Mouse (Mus musculus) heart, embryonic 16.5 days (tissue): ENCODE measurements around the gene Cct8. TPM values are rescaled to one million over a fixed set of nuclear protein-coding genes. Genes with fewer than 3 reads are reported as not detected.

Experiments used
- ATAC-seq: fragments of 200-750 bp; cut with Nextera tagmentation; replicated peaks from 2 replicates; pipeline ENCODE4 v1.8.0; 2017; ENCODE audit warnings: moderate number of reproducible peaks; ENCODE audit not compliant: insufficient read depth, low FRiP score; ENCODE audit errors: extremely low read depth
- H3K27ac ChIP-seq: fragments of 300-500 bp; sonication (generic); 2 replicates; pipeline ENCODE4 v1.5.1; 2014; ENCODE audit warnings: mild to moderate bottlenecking, low read length, control low read depth, moderate library complexity
- H3K27me3 ChIP-seq: fragments of 300-500 bp; sonication (generic); 2 replicates; pipeline ENCODE4 v1.6.1; 2014; ENCODE audit warnings: low read length, mixed read lengths; ENCODE audit not compliant: control insufficient read depth, insufficient read depth
- H3K36me3 ChIP-seq: fragments of 300-500 bp; sonication (generic); 2 replicates; pipeline ENCODE4 v1.6.1; 2014; ENCODE audit not compliant: control insufficient read depth, insufficient read depth
- H3K4me1 ChIP-seq: fragments of 300-500 bp; sonication (generic); 2 replicates; pipeline ENCODE4 v1.6.1; 2014; ENCODE audit warnings: low read length, mixed read lengths; ENCODE audit not compliant: control insufficient read depth, insufficient read depth
- H3K4me2 ChIP-seq: fragments of 300-500 bp; sonication (generic); 2 replicates; pipeline ENCODE4 v1.6.1; 2014; ENCODE audit warnings: low read depth, mild to moderate bottlenecking, control low read depth, low read length
- H3K4me3 ChIP-seq: fragments of 300-500 bp; sonication (generic); 2 replicates; pipeline ENCODE4 v1.5.1; 2014; ENCODE audit warnings: mild to moderate bottlenecking, control low read depth, low read length
- H3K9ac ChIP-seq: fragments of 300-500 bp; sonication (generic); 2 replicates; pipeline ENCODE4 v1.6.1; 2014; ENCODE audit warnings: low read length, control low read depth
- H3K9me3 ChIP-seq: fragments of 300-500 bp; sonication (generic); replicated peaks from 2 replicates; pipeline ENCODE4 v1.6.1; 2016; ENCODE audit warnings: low read length; ENCODE audit not compliant: control insufficient read depth
- WGBS: fragments of 180-500 bp; shearing (Covaris S2); extraction: QIAGEN DNeasy Blood & Tissue Kit; methylation state at CpG from one replicate; pipeline ENCODE4 v1.1.7; 2014; 5-methylcytosine and 5-hydroxymethylcytosine counted together
- polyA plus RNA-seq: library from polyadenylated mRNA; unstranded; fragments of >200 nt; fragmentation: Nextera tagmentation; extraction: Ambion mirVana; gene quantifications from 2 replicates; pipeline ENCODE4 v1.2.1, GENCODE M21; 2015

The Cct8 gene
- 296 and 348 TPM in 2 replicates for polyA plus RNA-seq

DNA sequence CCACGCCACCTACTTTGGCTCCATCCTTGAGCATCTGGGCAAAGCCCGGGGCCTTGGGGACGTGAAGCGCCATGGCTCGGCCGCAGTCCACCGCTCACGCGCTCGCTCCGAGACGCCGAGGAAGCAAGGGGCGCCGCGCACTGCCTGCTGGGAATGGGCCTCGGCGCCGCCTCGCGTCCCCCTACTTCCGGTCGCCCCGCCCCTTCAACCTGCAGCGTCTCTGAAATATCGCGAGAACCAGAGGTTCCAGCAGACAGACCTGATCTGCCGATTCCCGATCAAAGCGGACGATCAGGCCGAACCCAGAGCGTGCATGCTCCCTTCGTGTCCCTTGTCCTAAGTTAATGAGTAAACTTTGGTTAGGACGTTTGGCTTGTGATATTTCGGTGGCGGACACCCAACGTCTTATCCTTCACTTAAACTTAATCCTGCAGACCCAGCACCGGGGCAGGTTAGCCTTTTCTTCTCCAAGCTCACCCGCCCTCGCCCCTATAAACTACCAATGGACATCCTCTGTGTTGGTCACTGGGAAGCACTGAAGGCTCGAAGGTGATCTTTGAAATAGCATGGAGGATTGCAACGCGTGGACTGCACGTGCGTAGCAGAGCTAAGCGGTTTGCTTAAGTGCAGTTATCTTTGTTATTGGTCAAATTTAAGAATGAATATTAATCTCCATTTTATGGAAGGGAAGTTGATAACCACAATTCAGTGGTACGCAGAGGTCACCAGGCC lies at the start of gene Cct8:
Gene Cct8, minus strand, starts transcription at position 158 of the 732 bp plus-strand sequence.
- Histone ChIP-seq H3K9me3 (no peaks in the 10 kb centered on the region), H3K27me3 (no peaks in the 10 kb centered on the region)

DNA sequence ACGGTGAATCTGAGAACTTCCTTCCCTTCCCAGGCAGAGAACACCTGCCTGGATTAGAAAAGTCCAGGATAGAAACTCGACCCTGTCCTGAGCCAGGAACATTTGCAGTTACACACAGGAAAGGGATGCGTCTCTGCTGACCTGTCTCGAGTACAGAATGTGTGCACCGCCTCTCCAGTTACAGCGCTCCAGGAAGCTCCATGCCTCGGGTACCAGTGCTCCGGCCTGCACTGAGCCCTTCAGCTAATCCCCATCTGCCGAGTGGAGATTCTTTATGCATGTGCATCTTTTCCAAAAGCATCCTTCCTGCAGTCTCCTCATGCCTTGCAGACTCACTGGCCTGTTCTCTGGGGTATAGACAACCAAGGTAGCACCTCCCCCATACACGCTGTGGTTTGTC lies 33.1 kb upstream of the Cct8 start:
- Histone ChIP-seq H3K36me3 (no peaks in the 10 kb centered on the region), H3K9ac (no peak overlapping the region), H3K27ac (no peak overlapping the region), H3K27me3 (no peaks in the 10 kb centered on the region), H3K9me3 (no peaks in the 10 kb centered on the region), H3K4me2 (no peak overlapping the region), H3K4me1 (peaks cover 2% of the 10 kb centered on the region), H3K4me3 (no peak overlapping the region)
- 66% methylated on average over 10 of the region's 10 CpGs for WGBS
- ATAC-seq, result no peak

More for the DNA sequence above, at the start of gene Cct8:
- WGBS, result under 1% methylated on average over 48 of the region's 48 CpGs
- H3K27ac ChIP-seq, result peak within 1 kb of the TSS; percentile 91
- H3K36me3 ChIP-seq, result peaks cover 26% of the 10 kb centered on the region
- H3K4me1 ChIP-seq, result peaks cover 13% of the 10 kb centered on the region
- peak within 1 kb of the TSS; percentile 99 for H3K9ac ChIP-seq
- H3K4me3 ChIP-seq, result peak within 1 kb of the TSS; percentile 100
- H3K4me2 ChIP-seq, result peak within 1 kb of the TSS; percentile 93
- ATAC-seq, result peak; percentile 94

DNA sequence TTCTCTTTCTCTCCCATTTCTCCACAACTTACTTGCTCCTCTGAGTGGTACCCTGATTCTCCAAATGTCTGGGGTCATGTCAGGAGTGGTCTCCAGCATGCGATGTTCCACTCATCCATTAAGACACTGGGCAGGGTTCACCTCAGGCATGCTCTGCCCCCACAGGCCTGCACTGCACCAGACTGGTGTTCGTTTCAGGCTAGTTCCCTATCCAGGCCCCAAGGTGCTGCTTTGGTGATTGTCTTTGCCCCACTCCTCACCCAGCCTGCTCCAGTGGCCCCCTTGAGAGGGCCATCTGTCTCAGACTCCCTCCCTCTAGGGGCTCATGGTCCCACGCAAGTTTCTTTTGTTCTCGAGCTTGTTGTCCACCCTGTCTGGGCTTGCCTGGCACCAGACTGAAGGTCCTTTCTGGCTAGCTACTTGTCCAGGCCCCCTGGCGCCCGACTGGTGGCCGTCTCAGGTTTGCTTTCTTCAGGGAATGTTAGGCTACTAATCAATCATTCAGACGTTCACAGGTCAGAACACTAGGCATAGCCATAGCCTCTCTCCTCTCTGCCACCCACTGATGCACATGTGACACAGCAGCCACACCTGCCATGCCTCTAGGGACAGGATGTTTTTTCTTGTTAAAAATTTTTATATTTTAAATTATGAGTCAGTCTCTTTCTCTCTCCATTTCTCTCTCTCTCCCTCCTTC lies 32.0 kb upstream of the Cct8 start:
- Histone ChIP-seq H3K36me3 (no peaks in the 10 kb centered on the region), H3K9ac (no peak overlapping the region), H3K9me3 (no peaks in the 10 kb centered on the region), H3K4me2 (no peak overlapping the region), H3K27ac (no peak overlapping the region), H3K27me3 (no peaks in the 10 kb centered on the region), H3K4me1 (peaks cover 4% of the 10 kb centered on the region), H3K4me3 (no peak overlapping the region)
- 53% methylated on average over 8 of the region's 8 CpGs for WGBS
- ATAC-seq, result no peak

DNA sequence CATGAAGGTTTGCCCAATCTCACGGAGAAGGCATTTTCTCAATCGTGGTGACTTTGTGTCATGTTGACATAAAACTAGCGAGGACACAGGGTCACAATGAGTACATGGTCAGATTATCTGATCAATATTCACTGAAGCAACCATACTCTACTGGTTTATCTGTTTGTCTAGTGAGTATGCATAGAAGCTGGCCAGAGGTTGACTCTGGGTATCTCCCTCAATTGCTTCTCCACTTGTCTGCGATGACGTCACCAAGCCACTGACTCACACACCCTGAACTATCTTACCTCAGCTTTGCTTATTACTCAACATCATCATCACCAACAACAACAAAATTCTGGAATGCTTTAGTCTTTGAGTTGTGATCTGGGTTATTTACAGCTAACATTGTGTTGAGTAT lies 28.6 kb upstream of the Cct8 start:
- H3K4me3 ChIP-seq, result no peak overlapping the region
- no peaks in the 10 kb centered on the region for H3K9me3 ChIP-seq
- H3K4me1 ChIP-seq, result peaks cover 4% of the 10 kb centered on the region
- no peak overlapping the region for H3K27ac ChIP-seq
- no peaks in the 10 kb centered on the region for H3K36me3 ChIP-seq
- no peak for ATAC-seq
- no peak overlapping the region for H3K4me2 ChIP-seq
- H3K27me3 ChIP-seq, result no peaks in the 10 kb centered on the region
- WGBS, result 76% methylated on average over 5 of the region's 5 CpGs
- no peak overlapping the region for H3K9ac ChIP-seq

DNA sequence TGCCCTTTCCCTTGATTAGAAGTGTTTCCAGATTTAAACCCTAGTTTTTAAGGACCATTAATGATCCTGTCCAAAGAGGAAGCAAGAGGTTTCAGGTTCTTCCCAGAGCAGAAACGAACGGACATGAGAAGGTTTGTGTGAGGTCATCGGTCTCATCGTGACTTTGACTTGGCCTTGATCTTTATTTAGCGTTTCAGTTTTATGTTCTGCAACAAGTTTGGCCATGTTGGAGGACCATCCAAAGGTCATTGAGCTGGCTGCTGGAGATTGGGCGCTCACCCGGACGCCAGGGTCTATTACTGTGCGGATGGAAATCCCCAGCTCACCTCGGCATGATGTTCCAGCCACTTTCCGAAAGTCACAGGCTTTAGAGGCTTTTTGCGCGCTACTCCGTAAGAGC lies 16.7 kb upstream of the Cct8 start:
- Histone ChIP-seq H3K9ac (no peak overlapping the region), H3K27me3 (no peaks in the 10 kb centered on the region), H3K4me2 (no peak overlapping the region), H3K27ac (no peak overlapping the region), H3K4me1 (no peaks in the 10 kb centered on the region), H3K4me3 (no peak overlapping the region), H3K36me3 (no peaks in the 10 kb centered on the region), H3K9me3 (no peaks in the 10 kb centered on the region)
- ATAC-seq, result no peak
- 87% methylated on average over 14 of the region's 14 CpGs for WGBS

DNA sequence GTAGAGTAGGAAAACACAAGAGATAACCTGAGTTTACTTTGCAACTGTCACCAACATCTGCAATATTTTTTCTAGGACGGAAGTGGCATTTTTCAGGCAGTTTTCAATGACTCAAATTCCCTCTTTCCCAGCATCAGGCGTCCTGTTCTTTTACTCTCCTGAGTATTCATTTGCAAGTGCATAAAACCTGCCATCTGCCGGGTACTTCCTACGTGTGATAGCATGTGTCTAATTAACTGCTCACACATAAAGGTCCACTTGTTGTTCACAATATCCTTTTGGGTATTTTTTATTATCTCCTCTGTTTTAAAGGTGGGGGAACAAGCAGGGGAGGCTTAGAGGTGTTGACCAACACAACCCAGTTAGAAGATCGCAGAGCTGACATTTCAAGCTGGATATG lies 16.0 kb upstream of the Cct8 start:
- 76% methylated on average over 5 of the region's 5 CpGs for WGBS
- no peak for ATAC-seq

DNA sequence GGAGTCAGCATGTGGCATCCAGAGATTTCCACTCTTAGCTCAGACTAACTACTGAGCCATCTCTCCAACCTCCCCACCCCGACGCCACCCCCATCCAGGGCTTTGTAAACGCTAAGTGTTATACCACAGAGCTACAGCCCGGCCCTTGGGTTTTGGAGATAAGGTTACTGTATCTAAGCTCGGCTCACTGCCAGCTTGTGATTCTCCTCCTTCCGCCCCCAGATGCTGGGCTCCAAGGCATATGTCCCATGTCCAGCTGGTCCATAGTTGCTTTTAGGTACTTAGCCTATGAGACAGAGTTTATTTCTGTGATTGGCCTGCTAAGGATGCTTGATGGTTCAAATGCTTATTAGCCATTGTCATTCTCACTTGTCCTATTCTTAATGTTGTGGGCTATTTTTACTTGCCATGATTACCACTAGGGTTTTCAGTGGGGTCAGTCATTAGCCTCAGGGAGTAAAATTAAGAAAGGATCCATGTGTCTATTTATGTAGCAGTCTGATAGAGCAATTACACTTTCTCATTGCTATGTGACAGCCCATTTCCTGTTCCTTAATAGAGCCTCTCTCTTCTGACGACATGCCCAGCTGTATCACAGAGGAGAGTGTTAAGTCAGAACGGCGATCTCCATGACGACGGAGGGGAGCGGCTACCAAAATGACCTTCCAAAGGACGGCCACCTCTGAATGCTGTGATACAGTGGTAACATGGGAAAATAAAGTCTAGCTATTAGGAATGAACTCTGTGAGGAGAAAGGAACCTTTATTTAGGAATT lies 5.8 kb upstream of the Cct8 start:
- Histone ChIP-seq H3K36me3 (no peaks in the 10 kb centered on the region), H3K27ac (peak overlapping the region; percentile 75), H3K4me3 (no peak overlapping the region), H3K4me1 (peaks cover 15% of the 10 kb centered on the region), H3K4me2 (peak overlapping the region; percentile 36), H3K27me3 (no peaks in the 10 kb centered on the region), H3K9ac (no peak overlapping the region), H3K9me3 (no peaks in the 10 kb centered on the region)
- WGBS, result 9% methylated on average over 13 of the region's 13 CpGs
- peak; percentile 81 for ATAC-seq

More for the DNA sequence above, 16.0 kb upstream of the Cct8 start:
- Histone ChIP-seq H3K36me3 (no peaks in the 10 kb centered on the region), H3K9me3 (no peaks in the 10 kb centered on the region), H3K27me3 (no peaks in the 10 kb centered on the region), H3K4me3 (no peak overlapping the region), H3K4me2 (no peak overlapping the region), H3K9ac (no peak overlapping the region), H3K27ac (no peak overlapping the region), H3K4me1 (no peaks in the 10 kb centered on the region)

DNA sequence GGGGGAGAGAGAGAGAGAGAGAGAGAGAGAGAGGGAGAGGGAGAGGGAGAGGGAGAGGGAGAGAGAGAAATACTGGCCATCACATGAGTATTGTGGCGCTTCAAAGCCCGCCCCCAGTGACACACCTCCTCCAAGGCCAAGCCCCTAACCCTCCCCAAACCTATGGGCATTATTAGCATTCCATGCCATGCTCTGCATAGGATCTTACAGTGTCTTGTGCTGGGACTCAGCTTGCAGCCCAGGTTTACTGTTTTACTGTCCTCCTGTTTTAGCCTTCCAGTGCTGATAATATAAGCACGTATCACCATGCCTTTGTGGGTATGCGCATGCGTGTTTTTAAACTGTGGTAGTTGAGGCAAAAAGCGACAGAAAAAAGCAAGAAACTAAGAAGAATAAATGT lies 3.9 kb upstream of the Cct8 start:
- Histone ChIP-seq H3K4me1 (peaks cover 18% of the 10 kb centered on the region), H3K4me2 (no peak overlapping the region), H3K4me3 (no peak overlapping the region), H3K27ac (peak overlapping the region; percentile 42; the same call in 1 of the 2 replicates), H3K9ac (no peak overlapping the region), H3K36me3 (no peaks in the 10 kb centered on the region), H3K27me3 (no peaks in the 10 kb centered on the region), H3K9me3 (no peaks in the 10 kb centered on the region)
- 51% methylated on average over 6 of the region's 6 CpGs for WGBS
- no peak for ATAC-seq

DNA sequence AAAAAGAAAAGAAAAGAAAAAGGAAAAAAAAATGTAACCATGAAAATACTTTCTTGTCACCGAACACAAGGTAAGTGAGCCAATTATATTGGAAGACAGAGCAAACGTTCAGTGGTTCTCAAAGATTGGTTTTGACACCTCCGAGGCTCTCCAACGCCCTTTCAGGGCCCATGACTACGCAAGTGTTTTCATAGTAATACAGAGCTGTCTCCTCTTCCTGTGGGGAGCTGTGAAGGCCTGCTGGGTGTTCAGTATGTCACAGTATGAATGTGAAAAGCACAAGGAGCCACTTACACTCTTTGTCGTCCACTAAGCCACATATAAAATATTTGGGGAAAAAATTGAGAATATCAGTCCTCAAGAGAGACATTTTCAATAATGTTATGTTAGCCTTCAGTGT lies 1.5 kb upstream of the Cct8 start:
- Histone ChIP-seq H3K36me3 (peaks cover 15% of the 10 kb centered on the region), H3K27ac (no peak overlapping the region), H3K9me3 (no peaks in the 10 kb centered on the region), H3K4me2 (no peak overlapping the region), H3K27me3 (no peaks in the 10 kb centered on the region), H3K4me3 (no peak overlapping the region), H3K4me1 (peaks cover 23% of the 10 kb centered on the region), H3K9ac (no peak overlapping the region)
- no peak for ATAC-seq
- 85% methylated on average over 6 of the region's 6 CpGs for WGBS
